Mouse (Mus musculus): ENCODE data around the gene Smu1. TPM values are rescaled to one million over a fixed set of nuclear protein-coding genes. Genes with fewer than 3 reads are reported as not detected.

Smu1 gene
- polyA plus RNA-seq, 1 experiment from 2014 or later, result 71.6 TPM

- Histone ChIP-seq H3K36me3 (replicated peaks) (no peaks in the 10 kb centered on the region), H3K4me1 (replicated peaks) (peaks cover 48% of the 10 kb centered on the region), H3K9me3 (replicated peaks) (no peaks in the 10 kb centered on the region), H3K4me3 (replicated peaks) (peak within 1 kb of the TSS; percentile 78), H3K4me2 (peak within 1 kb of the TSS; percentile 85), H3K27me3 (no peaks in the 10 kb centered on the region), H3K9ac (peak within 1 kb of the TSS; percentile 65), H3K27ac (replicated peaks) (peak within 1 kb of the TSS; percentile 92)
- ATAC-seq (ENCODE audit: insufficient read depth), result peak; percentile 83
- under 1% methylated on average over 42 of the region's 42 CpGs for WGBS (ENCODE audit: insufficient replicate concordance)
Measured at GRCm38 (mm10) chr4:40702797-40703709, 54.7 kb downstream of the Smu1 start, which contains the start of gene Aptx. Aptx (minus strand) TSS chr4:40703194.

DNA sequence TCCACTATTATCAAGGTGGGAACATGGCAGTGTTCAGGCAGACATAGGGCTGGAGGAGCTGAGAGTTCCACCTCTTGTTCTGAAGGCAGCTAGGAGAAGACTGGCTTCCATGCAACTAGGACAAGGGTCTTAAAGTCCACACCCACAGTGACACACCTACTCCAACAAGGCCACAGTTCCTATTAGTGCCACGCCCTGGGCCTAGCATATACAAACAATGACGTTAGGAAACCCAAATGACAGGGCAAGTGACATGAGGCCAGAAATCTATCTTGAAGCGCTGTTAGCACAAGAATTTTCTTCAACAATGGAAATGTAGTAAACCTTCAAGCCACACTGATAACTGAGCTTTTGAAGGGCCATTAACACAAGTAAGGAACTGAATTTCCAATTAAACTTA, 55.9 kb downstream of the Smu1 start:
- H3K36me3 ChIP-seq (replicated peaks), result no peaks in the 10 kb centered on the region
- H3K9me3 ChIP-seq (replicated peaks), result no peaks in the 10 kb centered on the region
- peak overlapping the region; percentile 85 for H3K4me2 ChIP-seq
- H3K4me1 ChIP-seq (replicated peaks), result peaks cover 48% of the 10 kb centered on the region
- no peak for ATAC-seq (ENCODE audit: insufficient read depth)
- H3K27me3 ChIP-seq, result no peaks in the 10 kb centered on the region
- H3K4me3 ChIP-seq (replicated peaks), result peak overlapping the region; percentile 78
- peak overlapping the region; percentile 92; the same call in 1 of the 2 replicates for H3K27ac ChIP-seq (replicated peaks)
- H3K9ac ChIP-seq, result no peak overlapping the region
- 57% methylated on average over 3 of the region's 3 CpGs for WGBS (ENCODE audit: insufficient replicate concordance)

GRCm38 (mm10) chr4:40700216-40700615, 57.5 kb downstream of the Smu1 start:
- Histone ChIP-seq H3K4me3 (replicated peaks) (no peak overlapping the region), H3K4me1 (replicated peaks) (peaks cover 48% of the 10 kb centered on the region), H3K27ac (replicated peaks) (peak overlapping the region; percentile 59), H3K9ac (no peak overlapping the region), H3K4me2 (no peak overlapping the region), H3K9me3 (replicated peaks) (no peaks in the 10 kb centered on the region), H3K27me3 (no peaks in the 10 kb centered on the region), H3K36me3 (replicated peaks) (peaks cover 7% of the 10 kb centered on the region)
- 58% methylated on average over 8 of the region's 8 CpGs for WGBS (ENCODE audit: insufficient replicate concordance)
- no peak for ATAC-seq (ENCODE audit: insufficient read depth)

DNA sequence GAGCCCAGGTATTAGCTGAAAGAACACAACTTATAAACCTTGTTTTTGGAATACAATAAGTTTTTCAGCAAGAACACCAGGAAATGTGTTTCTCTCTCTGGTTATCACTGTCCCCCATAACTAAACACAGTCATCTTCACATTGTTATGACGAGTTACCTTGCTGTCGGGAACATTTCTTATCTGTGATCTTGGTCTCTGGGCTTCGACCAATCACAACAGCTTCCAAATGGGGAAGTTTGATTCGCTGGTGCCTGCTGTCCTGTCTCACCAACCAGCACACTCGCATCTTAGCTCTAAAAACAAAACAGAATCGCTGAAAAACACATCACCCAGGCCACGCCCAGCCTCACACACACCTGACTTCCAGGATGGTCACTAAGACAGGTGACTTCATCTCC, 60.7 kb downstream of the Smu1 start:
- peaks cover 25% of the 10 kb centered on the region for H3K4me1 ChIP-seq (replicated peaks)
- no peak overlapping the region for H3K4me3 ChIP-seq (replicated peaks)
- WGBS (ENCODE audit: insufficient replicate concordance), result 41% methylated on average over 7 of the region's 7 CpGs
- peaks cover 35% of the 10 kb centered on the region for H3K36me3 ChIP-seq (replicated peaks)
- no peak overlapping the region for H3K27ac ChIP-seq (replicated peaks)
- no peak overlapping the region for H3K4me2 ChIP-seq
- no peaks in the 10 kb centered on the region for H3K9me3 ChIP-seq (replicated peaks)
- no peak for ATAC-seq (ENCODE audit: insufficient read depth)
- H3K9ac ChIP-seq, result no peak overlapping the region
- no peaks in the 10 kb centered on the region for H3K27me3 ChIP-seq

GRCm38 (mm10) chr4:40691100-40691499, 66.6 kb downstream of the Smu1 start:
- Histone ChIP-seq H3K36me3 (replicated peaks) (peaks cover 63% of the 10 kb centered on the region), H3K27ac (replicated peaks) (no peak overlapping the region), H3K9me3 (replicated peaks) (no peaks in the 10 kb centered on the region), H3K4me3 (replicated peaks) (no peak overlapping the region), H3K4me2 (no peak overlapping the region), H3K27me3 (no peaks in the 10 kb centered on the region), H3K4me1 (replicated peaks) (no peaks in the 10 kb centered on the region), H3K9ac (no peak overlapping the region)
- 81% methylated on average over 11 of the region's 11 CpGs for WGBS (ENCODE audit: insufficient replicate concordance)
- ATAC-seq (ENCODE audit: insufficient read depth), result no peak

MicroRNAs encoded within 50 kb of the gene (microRNA counts, 519-probe panel; counts per million panel counts)
- microRNA mmu-miR-207, result 2,041 counts per million, percentile 25 among the panel's probes with 10 or more counts

Small RNA genes within 50 kb of the gene (microRNA-seq; reads per million reads assigned to microRNA genes)
- gene Mir207, result not detected

Other genes starting within 250 kb of the Smu1 start
- 8.2 and 8.5 TPM in 2 replicates for gene Aptx, start 54.7 kb downstream of the Smu1 start, polyA plus RNA-seq (2015; fragmentation: Nextera tagmentation; extraction: Ambion mirVana)
- 121 and 130 TPM in 2 replicates for gene Dnaja1, start 35.8 kb downstream of the Smu1 start, polyA plus RNA-seq (2015; fragmentation: Nextera tagmentation; extraction: Ambion mirVana)
- 33.6 and 34.8 TPM in 2 replicates for gene B4galt1, start 96.1 kb upstream of the Smu1 start, polyA plus RNA-seq (2015; fragmentation: Nextera tagmentation; extraction: Ambion mirVana)
- 0.82 and 0.96 TPM in 2 replicates for gene Spink4, start 162.1 kb upstream of the Smu1 start, polyA plus RNA-seq (2015; fragmentation: Nextera tagmentation; extraction: Ambion mirVana)
- gene Bag1, start 190.4 kb upstream of the Smu1 start, polyA plus RNA-seq (2015; fragmentation: Nextera tagmentation; extraction: Ambion mirVana), result 110 and 114 TPM in 2 replicates
- gene Chmp5, start 190.5 kb upstream of the Smu1 start, polyA plus RNA-seq (2015; fragmentation: Nextera tagmentation; extraction: Ambion mirVana), result 40.7 and 42.4 TPM in 2 replicates
- gene Nfx1, start 213.0 kb upstream of the Smu1 start, polyA plus RNA-seq (2015; fragmentation: Nextera tagmentation; extraction: Ambion mirVana), result 27.9 and 28.0 TPM in 2 replicates